Mouse (Mus musculus) central nervous system, embryonic 14 days (tissue): Measurements from ENCODE around the gene Phospho1. TPM values are rescaled to one million over a fixed set of nuclear protein-coding genes. Genes with fewer than 3 reads are reported as not detected.

Experiments
- polyA plus RNA-seq: library from polyadenylated mRNA; depleted of rRNA; stranded (reverse); fragments of >200 nt; gene quantifications from 2 replicates; pipeline ENCODE4 v1.2.3, GENCODE M21; 2012; rRNA removed

Phospho1 gene
- 4.9 and 8.8 TPM in 2 replicates for polyA plus RNA-seq

GRCm38 (mm10) chr11:95824071-95824876 lies at the start of gene Phospho1:
Gene Phospho1 (plus strand): TSS chr11:95824499.

GRCm38 (mm10) chr11:95837059-95837458 lies 12.8 kb downstream of the Phospho1 start, which contains the start of gene Gngt2:
Gene Gngt2 (plus strand): TSS chr11:95837216.

GRCm38 (mm10) chr11:95842074-95842681 lies 17.9 kb downstream of the Phospho1 start, which contains the start of gene Abi3:
Gene Abi3 (minus strand): TSS chr11:95842476.

Other genes with a start within 250 kb of the Phospho1 start
- gene Ngfr, start 236.8 kb upstream of the Phospho1 start, polyA plus RNA-seq: 17.3 and 38.1 TPM in 2 replicates
- gene Phb, start 157.5 kb upstream of the Phospho1 start, polyA plus RNA-seq: 298 and 313 TPM in 2 replicates
- 26.7 and 27.2 TPM in 2 replicates for gene Zfp652, start 111.8 kb upstream of the Phospho1 start, polyA plus RNA-seq
- gene B130006D01Rik, start 100.9 kb upstream of the Phospho1 start, polyA plus RNA-seq: 0.33 and 0.37 TPM in 2 replicates
- 2.8 and 5.2 TPM in 2 replicates for gene Gngt2, start 12.7 kb downstream of the Phospho1 start, polyA plus RNA-seq
- 2.4 and 3.7 TPM in 2 replicates for gene Abi3, start 18.0 kb downstream of the Phospho1 start, polyA plus RNA-seq
- gene B4galnt2, start 90.4 kb downstream of the Phospho1 start, polyA plus RNA-seq: not detected in 2 replicates
- 12.6 and 15.4 TPM in 2 replicates for gene Igf2bp1, start 181.4 kb downstream of the Phospho1 start, polyA plus RNA-seq
- gene Gip, start 200.0 kb downstream of the Phospho1 start, polyA plus RNA-seq: not detected in 2 replicates
- gene Snf8, start 210.4 kb downstream of the Phospho1 start, polyA plus RNA-seq: 57.4 and 65.3 TPM in 2 replicates
- gene Ube2z, start 240.9 kb downstream of the Phospho1 start, polyA plus RNA-seq: 55.7 and 60.0 TPM in 2 replicates